Mouse (Mus musculus): ENCODE measurements around the gene Hoxa9.

DNA sequence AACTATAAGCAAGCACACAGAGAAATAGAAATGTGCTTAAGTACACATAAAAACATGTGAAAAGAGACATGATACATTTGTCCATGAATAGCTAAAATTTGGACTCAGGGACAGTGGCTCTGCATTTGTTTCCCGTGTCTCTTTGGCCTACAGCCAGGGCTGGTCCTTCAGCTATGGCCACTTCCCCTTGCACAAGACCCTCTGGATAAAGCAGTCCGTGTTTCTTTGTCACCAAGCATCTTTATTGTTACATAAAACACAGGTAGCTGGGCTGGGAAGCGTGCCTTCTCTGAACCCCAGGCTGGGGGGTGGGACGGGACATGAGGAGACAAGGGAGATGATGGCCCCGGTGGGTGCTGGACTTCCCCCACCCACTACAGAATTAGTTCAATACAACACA, 16.6 kb downstream of the Hoxa9 start:
- no peak for TF ChIP-seq CTCF (IDR thresholded peaks at IDR 0.05; ENCODE audit: control insufficient read depth, insufficient read depth, insufficient replicate concordance, low read depth, low read length)
- no peak for TF ChIP-seq POLR2A (IDR thresholded peaks at IDR 0.05; ENCODE audit: control insufficient read depth, low read depth, low read length)

Measured in testis, adult 2 months (tissue).